Mouse (Mus musculus) ovary, postnatal 36 days (tissue): ENCODE measurements around the gene 4930562C15Rik.
A peak's percentile ranks its signal among the peaks of the same experiment; 100 is the strongest.

ENCODE experiments used
- DNase-seq: peaks from one replicate; pipeline ENCODE4 v3.0.0; 2022; ENCODE audit warnings: low spot score, mixed read lengths

Gene 4930562C15Rik

DNA sequence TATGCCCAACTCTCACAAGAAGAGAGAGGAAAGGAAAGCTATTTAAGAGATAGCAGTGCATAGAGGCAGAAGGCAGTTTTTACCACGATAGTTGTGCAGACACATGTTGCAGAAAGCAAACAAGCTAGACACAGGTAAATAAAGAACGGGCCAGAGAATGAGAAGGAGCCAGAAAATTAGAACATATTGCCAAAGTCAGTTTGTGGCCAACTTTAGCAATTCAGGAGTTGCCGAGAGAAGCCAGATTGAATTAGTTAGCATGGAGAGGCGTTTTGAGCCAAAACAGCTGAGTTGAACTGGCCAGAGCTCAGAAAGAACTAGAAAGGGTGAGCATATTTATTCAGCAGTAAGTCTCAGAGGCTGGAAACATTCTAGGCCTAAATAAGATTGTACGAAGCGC lies 57.0 kb downstream of the 4930562C15Rik start:
- DNase-seq, result no peak

- no peak for DNase-seq
Measured at GRCm38 (mm10) chr16:4894201-4894908, 59.1 kb downstream of the 4930562C15Rik start.

- no peak for DNase-seq
Measured at GRCm38 (mm10) chr16:4896249-4897027, 61.2 kb downstream of the 4930562C15Rik start.

GRCm38 (mm10) chr16:4897146-4897730 lies 62.0 kb downstream of the 4930562C15Rik start:
- DNase-seq, result no peak

- no peak for DNase-seq
Measured at GRCm38 (mm10) chr16:4898881-4899280, 63.7 kb downstream of the 4930562C15Rik start.

- no peak for DNase-seq
Measured at GRCm38 (mm10) chr16:4899711-4900110, 64.5 kb downstream of the 4930562C15Rik start.

DNA sequence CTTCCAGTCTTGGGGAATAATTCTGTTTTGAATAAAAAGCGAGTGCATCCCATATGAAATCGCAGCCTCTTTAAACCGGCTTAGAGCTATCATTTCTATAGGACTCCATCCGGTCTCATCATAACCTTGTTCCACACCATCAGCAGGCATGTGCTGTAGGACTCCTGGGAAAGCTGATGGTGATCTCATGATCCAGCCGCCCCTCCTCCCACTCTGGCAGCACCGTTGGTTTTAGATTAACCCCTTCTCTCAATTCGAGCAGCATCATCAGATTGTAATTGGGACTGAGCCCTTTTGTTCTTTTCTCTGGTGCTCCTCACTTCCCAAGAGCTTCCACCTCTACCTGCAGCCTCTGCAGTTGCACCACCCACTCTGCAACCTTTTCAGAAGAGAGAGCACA lies 66.0 kb downstream of the 4930562C15Rik start:
- no peak for DNase-seq

GRCm38 (mm10) chr16:4902390-4902789 lies 67.2 kb downstream of the 4930562C15Rik start:
- no peak for DNase-seq

DNA sequence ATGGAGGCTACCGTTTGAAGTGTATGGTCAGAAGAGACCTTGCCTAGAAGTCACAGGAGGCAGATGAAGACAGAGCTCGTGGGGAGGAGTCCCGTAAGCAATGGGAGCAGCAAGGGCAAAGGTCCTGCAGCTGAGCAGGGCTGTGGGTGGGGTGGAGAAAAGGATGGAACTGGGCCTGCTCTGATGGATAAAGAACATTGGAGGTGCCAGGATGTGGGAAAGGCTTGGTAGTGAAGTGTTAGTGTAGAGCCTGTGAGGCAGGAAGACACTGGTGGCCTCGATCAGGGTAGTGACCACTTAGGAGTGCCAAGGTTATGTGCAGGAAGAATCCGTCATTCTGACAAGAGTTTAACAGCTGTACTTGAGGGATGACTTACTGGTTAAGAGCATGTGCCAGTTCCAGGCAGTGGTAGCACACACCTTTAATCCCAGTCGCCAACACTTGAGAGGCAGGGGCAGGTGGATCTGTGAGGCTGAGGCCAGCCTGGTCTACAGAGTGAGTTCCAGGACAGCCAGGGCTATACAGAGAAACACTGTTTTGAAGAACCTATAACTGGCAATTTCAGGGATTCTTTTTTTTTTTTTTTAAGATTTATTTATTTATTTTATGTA lies 68.4 kb downstream of the 4930562C15Rik start:
- DNase-seq, result no peak

DNA sequence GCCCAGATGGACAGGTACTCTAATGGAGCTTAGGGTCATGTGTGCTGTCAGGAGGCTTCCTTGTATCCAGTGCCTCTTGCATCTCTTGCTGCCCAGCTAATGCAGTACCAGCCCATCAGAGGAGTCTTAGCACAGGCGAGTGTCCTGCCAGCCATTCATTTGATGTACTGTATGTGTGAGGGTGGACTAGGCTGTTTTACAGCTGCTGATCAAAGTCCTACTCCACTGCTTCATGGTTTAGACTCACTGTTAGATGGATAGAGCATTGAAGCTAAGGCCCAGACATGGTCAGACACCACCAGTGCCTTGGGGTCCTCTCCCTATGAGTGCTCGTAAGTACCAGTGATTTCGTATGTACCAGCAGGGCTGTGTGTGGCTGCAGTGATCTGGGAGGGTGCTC lies 69.7 kb downstream of the 4930562C15Rik start:
- DNase-seq, result no peak

GRCm38 (mm10) chr16:4905591-4905990 lies 70.4 kb downstream of the 4930562C15Rik start:
- no peak for DNase-seq

- DNase-seq, result no peak
Measured at GRCm38 (mm10) chr16:4906559-4906958, 71.3 kb downstream of the 4930562C15Rik start.

DNA sequence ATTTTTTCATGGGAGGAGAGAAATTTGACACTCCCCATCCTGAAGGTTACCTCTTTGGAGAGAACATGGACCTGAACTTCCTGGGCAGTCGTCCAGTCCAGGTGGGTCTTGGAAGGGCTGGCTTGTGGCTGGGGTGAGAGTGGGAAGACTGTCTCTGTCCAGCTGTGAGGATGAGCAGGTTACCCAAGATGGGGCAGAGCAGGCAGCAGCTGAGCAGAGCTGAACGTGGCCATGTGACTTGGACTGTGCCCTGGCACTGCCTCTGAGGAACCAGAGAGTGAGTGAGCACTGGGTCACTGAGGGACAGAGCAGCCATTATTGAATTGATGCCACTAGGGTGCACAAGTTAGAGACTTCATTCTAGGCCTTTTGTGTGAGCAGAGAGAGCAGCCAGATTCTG lies 72.2 kb downstream of the 4930562C15Rik start:
- no peak for DNase-seq

- DNase-seq, result no peak
Measured at GRCm38 (mm10) chr16:4907972-4908371, 72.8 kb downstream of the 4930562C15Rik start.

DNA sequence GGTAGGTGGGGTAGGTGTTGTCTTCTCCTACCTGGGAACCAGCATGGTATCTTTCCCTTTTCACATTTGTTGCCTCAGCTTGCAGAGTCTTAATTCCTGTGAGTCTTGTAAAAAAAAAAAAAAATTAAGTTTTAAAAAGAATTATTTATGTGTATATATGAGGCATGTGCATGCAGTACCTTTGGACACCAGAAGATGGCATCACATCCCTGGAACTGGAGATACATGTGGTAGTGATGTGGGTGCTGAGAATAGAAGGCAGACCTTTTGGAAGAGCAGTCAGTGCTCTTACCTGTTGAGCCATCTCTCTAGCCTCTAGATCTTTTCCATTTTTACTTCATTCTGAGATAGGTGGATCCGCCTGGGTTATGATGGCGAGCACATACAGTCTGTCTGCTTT lies 74.5 kb downstream of the 4930562C15Rik start:
- no peak for DNase-seq

- no peak for DNase-seq
Measured at GRCm38 (mm10) chr16:4910758-4911157, 75.5 kb downstream of the 4930562C15Rik start.

DNA sequence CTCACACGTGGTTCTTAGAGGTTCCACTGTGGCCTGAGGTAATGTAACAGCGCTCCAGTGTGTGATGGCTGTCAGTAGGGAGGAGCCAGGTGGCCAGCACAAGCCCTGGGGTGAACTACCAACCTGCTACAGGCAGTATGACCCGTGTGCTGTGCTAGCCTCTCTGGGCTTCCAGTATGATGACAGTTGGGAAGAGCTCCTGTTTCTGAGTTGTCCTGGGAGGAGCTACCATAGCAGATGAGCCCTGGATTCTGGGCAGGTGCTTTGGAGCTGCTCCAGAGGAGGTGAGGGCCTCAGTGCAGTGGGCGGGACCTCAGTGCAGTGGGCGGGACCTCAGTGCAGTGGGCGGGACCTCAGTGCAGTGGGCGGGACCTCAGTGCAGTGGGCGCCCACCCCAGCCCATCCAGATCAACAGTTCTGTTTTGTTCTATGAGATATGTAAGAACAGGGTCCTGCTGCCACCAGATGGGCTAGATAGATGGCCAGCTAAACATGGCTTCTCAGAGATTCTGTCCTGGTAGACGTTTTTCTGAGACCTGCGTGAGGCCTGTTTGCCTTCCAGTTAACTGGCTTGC lies 76.9 kb downstream of the 4930562C15Rik start:
- no peak for DNase-seq

GRCm38 (mm10) chr16:4912907-4913782 lies 77.9 kb downstream of the 4930562C15Rik start:
- no peak for DNase-seq

- DNase-seq, result peak; percentile 70
Measured at GRCm38 (mm10) chr16:4913783-4914735, 78.8 kb downstream of the 4930562C15Rik start.

DNA sequence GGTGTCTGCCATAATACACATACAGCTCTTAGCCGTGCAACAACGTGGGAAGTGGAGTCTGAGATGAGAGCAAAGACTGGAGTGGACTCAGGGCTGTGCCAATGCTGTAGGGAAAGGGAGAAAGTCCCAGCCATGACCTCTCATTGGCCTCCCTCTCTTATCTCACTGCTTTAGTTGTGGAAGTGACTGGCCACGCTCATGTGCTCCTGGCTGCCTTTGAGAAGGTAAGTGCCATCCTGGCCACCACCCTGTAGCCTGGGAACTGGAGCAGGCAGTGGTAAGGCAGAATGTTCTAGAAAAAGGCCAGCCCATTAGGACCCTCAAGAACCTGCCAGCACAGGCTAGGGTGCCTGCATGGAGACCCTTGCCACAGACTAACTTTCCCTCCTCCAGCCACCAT lies 80.7 kb downstream of the 4930562C15Rik start:
- DNase-seq, result no peak
